Mouse (Mus musculus): ENCODE results near the gene Kcnmb2.

Gene Kcnmb2

GRCm38 (mm10) chr3:32012205-32012931 lies 110.1 kb downstream of the Kcnmb2 start:
- no peak for DNase-seq (ENCODE audit: low spot score)

GRCm38 (mm10) chr3:32020981-32021380 lies 118.7 kb downstream of the Kcnmb2 start:
- DNase-seq (ENCODE audit: low spot score): no peak

DNA sequence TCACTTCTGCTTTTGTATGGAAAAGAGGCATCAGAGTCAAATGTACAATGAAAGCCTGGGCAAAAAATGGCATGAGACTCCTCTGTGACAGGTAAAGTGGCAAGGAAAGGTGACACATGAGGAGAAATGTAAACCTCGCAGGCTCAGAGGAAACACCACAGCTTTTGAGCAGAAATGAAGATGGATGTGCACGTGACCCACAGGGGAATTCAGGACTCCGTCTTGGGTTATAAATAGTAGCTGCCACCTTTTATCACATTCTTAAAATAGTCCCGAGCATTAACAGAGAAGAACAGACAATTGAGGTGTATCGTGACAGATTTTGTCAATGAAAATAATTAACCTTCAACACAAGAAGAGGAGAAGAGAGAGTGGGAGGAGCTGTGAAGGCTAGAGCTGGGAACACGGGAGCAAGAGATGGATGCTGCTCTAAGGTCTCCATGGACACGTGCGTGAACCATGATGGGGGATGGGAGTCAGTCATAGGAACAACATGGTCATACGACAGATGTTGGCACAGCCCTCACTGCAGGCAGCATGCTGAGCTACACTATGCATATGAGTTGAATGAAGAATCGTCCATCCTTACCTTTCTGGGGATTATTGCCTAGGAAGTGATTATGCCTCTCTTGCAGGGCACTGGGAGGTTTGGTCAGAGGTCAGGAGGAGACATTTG lies 127.2 kb downstream of the Kcnmb2 start:
- DNase-seq (ENCODE audit: low spot score): no peak

GRCm38 (mm10) chr3:32032381-32032780 lies 130.1 kb downstream of the Kcnmb2 start:
- DNase-seq (ENCODE audit: low spot score): no peak

- no peak for DNase-seq (ENCODE audit: low spot score)
Observed at GRCm38 (mm10) chr3:32043814-32044213, 141.5 kb downstream of the Kcnmb2 start.

- no peak for DNase-seq (ENCODE audit: low spot score)
Observed at GRCm38 (mm10) chr3:32048777-32049176, 146.5 kb downstream of the Kcnmb2 start.

GRCm38 (mm10) chr3:32052596-32052995 lies 150.3 kb downstream of the Kcnmb2 start:
- DNase-seq (ENCODE audit: low spot score): no peak

DNA sequence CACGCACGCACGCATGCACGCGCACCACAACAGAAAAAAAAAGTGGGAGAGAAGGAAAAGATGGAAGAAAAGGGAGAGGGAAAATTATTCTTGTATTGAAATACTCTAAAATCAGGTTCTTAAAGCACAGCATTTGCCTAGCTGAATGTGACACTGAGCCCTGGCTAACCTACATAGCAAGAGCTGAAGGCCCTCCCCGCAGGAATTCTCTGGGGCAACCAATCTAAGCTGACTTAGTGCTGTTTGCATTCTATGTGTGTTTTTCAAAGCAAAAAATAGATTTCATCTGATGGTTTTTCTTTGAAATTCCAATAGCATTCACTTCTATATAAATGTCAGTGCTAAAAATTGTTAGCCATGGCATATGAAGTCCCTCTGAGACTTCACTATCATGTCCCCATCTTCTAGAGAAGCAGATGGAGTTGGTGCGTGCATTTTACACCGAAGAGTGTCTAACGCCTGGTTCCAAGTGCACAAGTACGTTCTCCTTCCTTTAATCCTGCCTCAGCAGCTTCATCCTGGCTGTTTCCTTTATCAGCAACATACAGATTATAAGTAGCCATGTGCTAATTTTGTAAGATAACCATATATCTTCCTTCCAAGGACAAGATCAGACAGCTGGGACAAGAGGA lies 151.4 kb downstream of the Kcnmb2 start:
- DNase-seq (ENCODE audit: low spot score): no peak

GRCm38 (mm10) chr3:32059888-32060656 lies 157.8 kb downstream of the Kcnmb2 start:
- no peak for DNase-seq (ENCODE audit: low spot score)

DNA sequence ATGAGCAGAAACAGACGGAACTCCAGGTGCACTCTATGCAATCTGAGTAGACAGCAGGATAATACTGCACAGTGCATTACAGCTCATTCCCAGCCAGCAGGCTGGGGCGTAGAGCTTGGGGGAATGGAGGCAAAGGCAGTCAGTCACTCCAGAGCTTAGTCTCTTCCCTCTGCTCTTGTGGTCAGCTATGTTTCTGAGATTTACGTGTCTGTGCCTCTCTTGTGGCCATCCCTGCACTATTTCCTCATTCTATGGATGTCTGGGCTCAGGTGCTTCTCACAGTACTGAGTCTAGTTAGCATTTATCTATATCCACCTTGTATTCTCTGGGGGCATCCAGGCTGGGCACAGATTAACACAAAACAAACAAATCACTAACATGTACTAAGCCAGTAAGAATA lies 160.4 kb downstream of the Kcnmb2 start:
- no peak for DNase-seq (ENCODE audit: low spot score)

DNA sequence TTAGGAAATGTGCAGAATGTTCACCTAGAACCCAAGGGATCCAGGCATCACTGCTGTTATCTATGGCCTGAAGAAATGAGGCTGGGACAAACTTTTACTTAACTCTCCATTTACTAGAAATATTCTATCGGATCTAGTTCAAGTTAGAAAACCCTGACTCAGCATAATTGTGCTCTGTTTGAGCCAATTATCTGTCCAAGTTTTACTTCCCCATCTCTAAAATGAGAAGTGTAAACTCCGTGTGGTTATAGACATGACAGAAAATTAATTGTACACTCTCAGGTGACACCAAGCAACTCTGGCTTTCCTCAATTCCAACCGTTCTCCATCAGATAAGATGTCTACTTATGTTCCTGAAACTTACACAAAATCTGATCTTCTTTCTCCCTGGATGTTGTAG lies 161.0 kb downstream of the Kcnmb2 start:
- no peak for DNase-seq (ENCODE audit: low spot score)

DNA sequence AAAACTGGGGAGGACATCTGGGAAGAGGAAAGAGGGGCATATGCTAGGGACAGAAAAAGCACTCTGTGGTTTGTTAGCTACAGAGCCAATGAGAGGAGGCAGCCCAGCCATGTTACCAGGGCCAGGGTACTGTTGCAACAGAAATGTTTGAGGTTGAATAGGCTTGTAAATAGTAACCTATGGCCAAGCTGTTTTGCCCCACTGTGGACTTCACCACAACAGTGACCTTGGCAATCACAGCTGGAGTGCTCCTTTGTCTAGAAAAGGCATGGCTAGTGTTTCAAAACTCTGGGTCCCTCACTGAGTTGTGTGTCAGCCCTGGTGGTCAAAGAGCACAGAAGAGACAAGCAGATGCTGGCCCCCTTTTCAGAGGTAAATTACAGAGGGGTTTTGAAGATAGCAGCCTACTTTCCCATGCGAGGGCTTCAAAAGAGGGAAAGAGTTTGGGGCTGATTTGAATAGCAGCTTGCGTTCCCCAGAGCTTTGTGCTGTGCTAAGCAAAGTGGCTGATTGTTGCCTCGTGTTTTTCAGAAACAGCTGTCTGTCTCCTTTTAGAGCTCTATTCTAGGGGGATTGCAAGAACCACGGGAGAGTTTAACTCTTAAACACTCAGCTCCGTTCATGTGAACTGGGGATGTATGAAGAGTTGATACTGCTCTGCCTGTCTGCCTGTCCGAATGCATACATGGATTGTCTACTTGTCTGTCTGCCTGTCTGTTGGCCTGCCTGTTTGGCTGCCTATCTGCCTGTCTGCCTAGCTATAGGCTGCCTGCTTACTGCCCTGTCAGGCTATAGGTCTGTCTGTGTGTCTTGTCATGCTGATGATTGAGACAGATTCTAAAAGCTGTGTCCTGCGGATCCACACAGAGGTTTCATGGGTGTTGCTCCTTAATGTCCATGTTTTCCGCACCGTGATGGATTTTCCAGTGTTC lies 165.0 kb downstream of the Kcnmb2 start:
- DNase-seq (ENCODE audit: low spot score): no peak

DNA sequence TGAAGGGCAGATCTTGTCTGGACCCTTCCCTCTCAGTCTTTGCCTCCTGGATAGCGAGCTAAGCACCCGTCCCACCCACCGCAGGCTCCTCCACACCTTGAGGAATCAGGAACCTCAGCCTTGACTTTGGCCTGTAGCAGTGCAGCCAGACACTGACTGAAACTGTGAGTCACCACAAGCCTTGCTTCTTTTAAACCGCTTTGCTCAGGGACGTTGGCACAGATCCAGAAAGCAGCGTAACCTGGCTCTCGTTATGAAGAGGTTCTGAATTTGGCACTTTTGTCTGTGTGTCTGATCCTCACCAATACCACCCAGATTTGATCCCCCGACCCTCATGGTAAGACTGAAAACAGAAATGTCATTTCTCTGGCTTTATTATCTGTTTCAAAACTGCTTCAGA lies 171.6 kb downstream of the Kcnmb2 start:
- peak; percentile 4 for DNase-seq (ENCODE audit: low spot score)

GRCm38 (mm10) chr3:32088762-32089161 lies 186.5 kb downstream of the Kcnmb2 start:
- DNase-seq (ENCODE audit: low spot score): no peak

- no peak for DNase-seq (ENCODE audit: low spot score)
Observed at GRCm38 (mm10) chr3:32101391-32101790, 199.1 kb downstream of the Kcnmb2 start.

GRCm38 (mm10) chr3:32119851-32120250 lies 217.5 kb downstream of the Kcnmb2 start:
- no peak for DNase-seq (ENCODE audit: low spot score)

DNA sequence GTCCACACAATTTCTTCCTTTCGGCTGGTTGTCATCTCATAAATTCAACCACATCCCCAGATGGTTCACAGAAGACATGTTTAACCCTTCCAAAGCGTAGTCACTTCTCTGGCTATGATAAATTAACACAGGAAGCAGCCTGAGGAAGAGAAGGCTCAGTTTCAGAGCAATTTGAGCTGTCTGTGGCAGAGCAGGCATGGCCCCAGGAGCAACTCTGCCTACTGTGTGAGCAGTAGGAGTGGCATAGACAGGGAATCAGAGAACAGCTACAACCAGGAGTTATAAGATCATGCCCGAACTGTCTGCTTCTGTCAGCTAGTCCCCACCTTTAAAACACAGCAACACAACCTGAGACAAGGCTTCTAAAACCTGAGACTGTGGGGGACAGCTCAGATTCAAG lies 219.4 kb downstream of the Kcnmb2 start:
- DNase-seq (ENCODE audit: low spot score): no peak

DNA sequence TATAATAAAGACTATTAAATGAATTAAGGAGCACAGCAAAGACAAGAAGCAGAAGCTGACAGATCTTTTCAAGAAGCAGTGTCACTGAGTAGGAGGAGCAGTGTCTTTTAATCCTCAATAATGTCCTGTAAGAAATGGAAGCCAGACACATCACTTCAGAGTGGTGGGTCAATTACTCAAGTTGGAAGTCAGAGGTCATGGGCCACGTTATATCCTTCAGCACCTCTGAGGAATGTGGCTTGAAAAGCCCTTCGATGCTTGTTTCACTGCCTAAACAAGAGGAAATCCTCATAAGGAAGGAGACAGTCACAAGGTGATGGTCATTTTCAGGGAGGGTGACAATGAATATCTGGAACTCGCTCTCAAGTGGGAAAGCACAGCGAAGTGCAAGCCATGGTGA lies 223.1 kb downstream of the Kcnmb2 start:
- no peak for DNase-seq (ENCODE audit: low spot score)

DNA sequence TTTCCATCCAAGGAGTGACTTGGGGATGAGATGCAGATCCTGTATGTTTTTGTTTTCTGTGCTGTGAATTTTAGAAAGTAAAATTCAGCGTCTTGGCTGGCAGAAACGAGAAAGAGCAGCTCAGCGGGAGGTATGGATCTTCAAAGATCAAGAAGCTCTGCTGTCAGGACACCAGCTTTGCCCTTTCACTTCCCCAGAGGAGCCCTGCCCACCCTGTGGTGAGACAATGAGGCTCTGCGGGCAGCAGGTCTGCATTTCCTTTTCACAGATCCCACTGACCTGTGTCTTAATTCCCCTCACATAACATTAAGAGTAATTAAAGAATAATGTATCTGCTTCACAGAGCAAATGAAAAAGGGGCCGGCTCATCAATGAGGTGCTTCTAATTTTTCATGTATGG lies 226.1 kb downstream of the Kcnmb2 start:
- DNase-seq (ENCODE audit: low spot score): no peak

- no peak for DNase-seq (ENCODE audit: low spot score)
Observed at GRCm38 (mm10) chr3:32130696-32131095, 228.4 kb downstream of the Kcnmb2 start.

DNA sequence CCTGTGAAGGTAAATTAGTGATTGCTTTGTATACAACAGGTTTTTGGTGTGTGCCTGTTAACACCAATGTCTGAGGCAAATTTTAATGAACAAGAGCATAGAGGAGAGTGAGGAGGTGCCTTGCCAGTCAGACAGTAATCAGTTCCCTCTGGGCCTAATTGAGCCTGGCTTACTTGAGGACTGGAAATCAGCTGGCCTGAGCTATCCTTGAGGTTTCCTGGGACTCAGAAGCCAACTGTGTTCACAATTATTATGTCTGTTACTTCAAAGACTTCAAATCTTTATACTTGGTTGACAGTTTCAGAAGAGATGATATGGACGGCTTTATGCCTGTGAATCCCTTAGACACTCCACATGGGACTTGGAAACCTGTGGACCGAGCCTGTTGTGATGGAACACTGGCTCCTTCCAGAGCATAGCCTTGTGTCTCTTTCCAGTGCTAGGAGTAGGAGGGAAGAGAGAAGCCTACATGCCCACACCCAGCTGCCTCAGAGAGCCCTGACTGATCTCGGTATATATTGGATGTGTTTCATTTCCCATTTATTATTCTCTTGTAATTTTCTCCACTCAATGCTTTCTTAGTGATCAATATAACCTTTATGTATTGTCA lies 230.2 kb downstream of the Kcnmb2 start:
- DNase-seq (ENCODE audit: low spot score): no peak
